Mouse (Mus musculus) bone marrow, adult 2 months (tissue): Measurements from ENCODE around the gene Dlx3. TPM values are rescaled to one million over a fixed set of nuclear protein-coding genes. Genes with fewer than 3 reads are reported as not detected.

Experiments
- H3K27ac ChIP-seq: fragments of 200-500 bp; 2 replicates; pipeline ENCODE4 v1.5.1; 2012; ENCODE audit warnings: low read depth, mild to moderate bottlenecking, control low read depth, inconsistent platforms, low read length; ENCODE audit not compliant: control insufficient read depth, poor library complexity, insufficient read depth
- H3K4me1 ChIP-seq: fragments of 200-500 bp; 2 replicates; pipeline ENCODE4 v1.6.1; 2011; ENCODE audit warnings: low read length; ENCODE audit not compliant: control insufficient read depth, insufficient read depth
- H3K4me3 ChIP-seq: fragments of 200-500 bp; replicated peaks from 2 replicates; pipeline ENCODE3; 2011; ENCODE audit warnings: mild to moderate bottlenecking, low read depth, low read length, control low read depth; ENCODE audit not compliant: control insufficient read depth
- CTCF ChIP-seq: fragments of 200-500 bp; IDR thresholded peaks from 2 replicates; pipeline ENCODE4 v1.5.1; 2011; ENCODE audit warnings: low read length, control low read depth; ENCODE audit not compliant: control insufficient read depth, insufficient read depth
- POLR2A ChIP-seq: fragments of 200-500 bp; IDR thresholded peaks from 2 replicates; pipeline ENCODE4 v1.6.1; 2011; ENCODE audit warnings: low read depth, mild to moderate bottlenecking, control low read depth, low read length, borderline replicate concordance; ENCODE audit not compliant: control insufficient read depth
- WGBS: fragments of 180-500 bp; shearing (Covaris S2); methylation state at CpG from one replicate; pipeline ENCODE4 v1.1.7; 2018; 5-methylcytosine and 5-hydroxymethylcytosine counted together
- polyA plus RNA-seq: library from polyadenylated mRNA; stranded (reverse); fragments of >200 nt; gene quantifications from 2 replicates; pipeline ENCODE4 v1.2.4, GENCODE M21; 2011; ENCODE audit warnings: low replicate concordance; ENCODE audit not compliant: missing spikeins, insufficient read depth, insufficient read length

Gene Dlx3
- polyA plus RNA-seq, 1 experiment: 0.57 TPM

- TF ChIP-seq POLR2A (no peak), CTCF (no peak)
- Histone ChIP-seq H3K27ac (no peak overlapping the region), H3K4me3 (no peak overlapping the region), H3K4me1 (no peaks in the 10 kb centered on the region)
- 29% methylated on average over 5 of the region's 5 CpGs for WGBS
Measured at GRCm38 (mm10) chr11:95085710-95086109, 34.2 kb upstream of the Dlx3 start.

- Histone ChIP-seq H3K4me1 (no peaks in the 10 kb centered on the region), H3K4me3 (no peak overlapping the region), H3K27ac (no peak overlapping the region)
- 42% methylated on average over 5 of the region's 5 CpGs for WGBS
- TF ChIP-seq CTCF (no peak), POLR2A (no peak)
Measured at GRCm38 (mm10) chr11:95086229-95086628, 33.7 kb upstream of the Dlx3 start.

GRCm38 (mm10) chr11:95087301-95088228 is 32.4 kb upstream of the Dlx3 start:
- Histone ChIP-seq H3K4me3 (no peak overlapping the region), H3K4me1 (no peaks in the 10 kb centered on the region), H3K27ac (no peak overlapping the region)
- no peak for TF ChIP-seq CTCF
- TF ChIP-seq POLR2A: no peak
- 73% methylated on average over 17 of the region's 17 CpGs for WGBS

- no peaks in the 10 kb centered on the region for H3K4me1 ChIP-seq
- TF ChIP-seq CTCF (no peak), POLR2A (no peak)
- no peak overlapping the region for H3K4me3 ChIP-seq
- 58% methylated on average over 7 of the region's 7 CpGs for WGBS
- no peak overlapping the region for H3K27ac ChIP-seq
Measured at GRCm38 (mm10) chr11:95088286-95088685, 31.6 kb upstream of the Dlx3 start.

- no peaks in the 10 kb centered on the region for H3K4me1 ChIP-seq
- WGBS: 31% methylated on average over 16 of the region's 16 CpGs
- TF ChIP-seq POLR2A (no peak), CTCF (no peak)
- no peak overlapping the region for H3K4me3 ChIP-seq
- H3K27ac ChIP-seq: no peak overlapping the region
Measured at GRCm38 (mm10) chr11:95088857-95089779, 30.8 kb upstream of the Dlx3 start.

GRCm38 (mm10) chr11:95093077-95093476 is 26.8 kb upstream of the Dlx3 start:
- WGBS: 73% methylated on average over 5 of the region's 5 CpGs
- no peak for TF ChIP-seq POLR2A
- no peak for TF ChIP-seq CTCF
- no peaks in the 10 kb centered on the region for H3K4me1 ChIP-seq
- no peak overlapping the region for H3K4me3 ChIP-seq
- no peak overlapping the region for H3K27ac ChIP-seq

GRCm38 (mm10) chr11:95095596-95095995 is 24.3 kb upstream of the Dlx3 start:
- H3K4me1 ChIP-seq: no peaks in the 10 kb centered on the region
- 81% methylated on average over 10 of the region's 10 CpGs for WGBS
- no peak for TF ChIP-seq CTCF
- TF ChIP-seq POLR2A: no peak
- no peak overlapping the region for H3K27ac ChIP-seq
- no peak overlapping the region for H3K4me3 ChIP-seq

GRCm38 (mm10) chr11:95096608-95097373 is 23.1 kb upstream of the Dlx3 start:
- H3K4me3 ChIP-seq: no peak overlapping the region
- H3K27ac ChIP-seq: no peak overlapping the region
- WGBS: 68% methylated on average over 4 of the region's 4 CpGs
- TF ChIP-seq POLR2A (no peak), CTCF (no peak)
- H3K4me1 ChIP-seq: no peaks in the 10 kb centered on the region; the same call in 1 of the 2 replicates
